8 mouse cellular contexts compared by ENCODE assay signal in genomic region chr9:58066731-58067095, GRCm38 (mm10). TPM values are rescaled to one million over a fixed set of nuclear protein-coding genes. Genes with fewer than 3 reads are reported as not detected.
DNase-seq lines count a peak whose midpoint lies in the region; ATAC-seq and TF ChIP-seq lines count a peak whose summit lies in the region.

No protein-coding gene starts in this region.

- no peak for ATAC-seq in neural tube, embryonic 15.5 days (ENCODE audit: low FRiP score)

- 79% methylated on average over 6 of the region's 6 CpGs for WGBS in neural tube, embryonic 15.5 days

- no peak overlapping the region for H3K4me2 ChIP-seq in neural tube, embryonic 15.5 days

- H3K4me1 ChIP-seq in cortical plate, adult 2 months (ENCODE audit: control insufficient read depth, insufficient read depth, low read length): peaks cover 11% of the 10 kb centered on the region
- peaks cover 28% of the 10 kb centered on the region for H3K4me1 ChIP-seq in neural tube, embryonic 15.5 days

- no peak for TF ChIP-seq CTCF in cortical plate, adult 2 months (IDR thresholded peaks at IDR 0.05; ENCODE audit: extremely low read depth, insufficient read depth, low read length)

- DNase-seq in cerebellum, adult 18-20 months: peak; percentile 29 to 33
- no peak for DNase-seq in cerebellum, adult 11 months
- peak; percentile 80 to 89 for DNase-seq in left cerebral cortex, adult 18-20 months (ENCODE audit: low spot score in 2 of 2)
- DNase-seq in urinary bladder, adult 18-20 months (ENCODE audit: low spot score in 2 of 2): no peak
- DNase-seq in thymus, postnatal 36 days: no peak
- DNase-seq in adrenal gland, postnatal 10 days: no peak

- H3K27me3 ChIP-seq in neural tube, embryonic 15.5 days (replicated peaks): 0 out of 2 replicates have a peak, but pooled peaks cover 8% of the 10 kb centered on the region

- H3K9me3 ChIP-seq in neural tube, embryonic 15.5 days (replicated peaks): no peaks in the 10 kb centered on the region

- no peak overlapping the region for H3K9ac ChIP-seq in neural tube, embryonic 15.5 days (replicated peaks)

- H3K36me3 ChIP-seq in neural tube, embryonic 15.5 days: no peaks in the 10 kb centered on the region

- peak overlapping the region; percentile 73 for H3K27ac ChIP-seq in cortical plate, adult 2 months (ENCODE audit: insufficient read depth, low read length)
- 0 out of 2 replicates have a peak overlapping the region, but pooled peaks have one; percentile 11 for H3K27ac ChIP-seq in neural tube, embryonic 15.5 days (replicated peaks)

- no peak for TF ChIP-seq POLR2A in cortical plate, adult 2 months (IDR thresholded peaks at IDR 0.05; ENCODE audit: extremely low read depth, insufficient read depth, low read length)

- no peak overlapping the region for H3K4me3 ChIP-seq in cortical plate, adult 2 months (ENCODE audit: insufficient read depth, low read length)
- no peak overlapping the region for H3K4me3 ChIP-seq in neural tube, embryonic 15.5 days (replicated peaks)

RNA-seq across cellular contexts. Expression of gene Stra6, which starts 3.1 kb away (rescaled TPM):
- polyA plus RNA-seq in cortical plate, adult 2 months (2012; rRNA removed): 6.8 and 9.9 TPM in 2 replicates
- 10 to 100 TPM in 1 of 2 experiments, 1 to 10 TPM in 1; 7.8 to 10.3 TPM for total RNA-seq in left cerebral cortex, adult 18-20 months (2021)
- 20.6 and 21.5 TPM in 2 replicates for polyA plus RNA-seq in neural tube, embryonic 15.5 days (2015; fragmentation: Nextera tagmentation; extraction: Ambion mirVana)
- total RNA-seq in adrenal gland, postnatal 10 days (2021): 1 to 10 TPM; 1.1 to 1.3 TPM

RNA-seq across cellular contexts. Expression of gene Ccdc33, which starts 51.9 kb away (rescaled TPM):
- polyA plus RNA-seq in cortical plate, adult 2 months (2012; rRNA removed): 1.5 and 1.7 TPM in 2 replicates
- 1 to 10 TPM in 1 of 2 experiments, under 1 TPM in 1; 0.67 to 1.2 TPM for total RNA-seq in left cerebral cortex, adult 18-20 months (2021)
- polyA plus RNA-seq in neural tube, embryonic 15.5 days (2015; fragmentation: Nextera tagmentation; extraction: Ambion mirVana): 0.13 and 0.15 TPM in 2 replicates
- total RNA-seq in adrenal gland, postnatal 10 days (2021): under 1 TPM in 1 of 2 experiments, not detected in 1; 0.12 TPM

Comparison
In these comparisons a context has a peak if more than half of its experiments do, and no peak if none do; other contexts are left out.
1. DNase-seq: peak in cerebellum, adult 18-20 months (2 of 2) and left cerebral cortex, adult 18-20 months (2 of 2); none in cerebellum, adult 11 months (single experiment), urinary bladder, adult 18-20 months (0 of 2), thymus, postnatal 36 days (0 of 2) and adrenal gland, postnatal 10 days (single experiment).